ENCODE assay signal across 10 mouse cellular contexts in genomic region chr7:99295104-99295503, GRCm38 (mm10). TPM values are rescaled to one million over a fixed set of nuclear protein-coding genes. Genes with fewer than 3 reads are reported as not detected.
DNase-seq lines count a peak whose midpoint lies in the region; ATAC-seq and TF ChIP-seq lines count a peak whose summit lies in the region.
"Had no signal": no experiment of that assay in that cellular context is flagged by ENCODE, and none has a peak within 500 bp of the region (broad histone marks: within the 10 kb centered on the region; RNA-seq: fewer than 3 reads in every experiment).

No protein-coding gene starts in this region.

- no peak overlapping the region for H3K4me2 ChIP-seq in lung, embryonic 14.5 days
- H3K4me2 ChIP-seq: lung, embryonic 15.5 days had no signal

- H3K27ac ChIP-seq in lung, embryonic 14.5 days (ENCODE audit: low read depth): no peak overlapping the region
- H3K27ac ChIP-seq: lung, embryonic 15.5 days had no signal

- no peak overlapping the region for H3K4me3 ChIP-seq in lung, embryonic 14.5 days (ENCODE audit: low read depth, low read length)
- H3K4me3 ChIP-seq: lung, embryonic 15.5 days had no signal

- no peaks in the 10 kb centered on the region for H3K27me3 ChIP-seq in lung, embryonic 14.5 days (ENCODE audit: insufficient read depth, low read length)
- H3K27me3 ChIP-seq: lung, embryonic 15.5 days; Patski had no signal

- no peaks in the 10 kb centered on the region for H3K9me3 ChIP-seq in lung, embryonic 14.5 days (ENCODE audit: low read depth, low read length)
- H3K9me3 ChIP-seq: lung, embryonic 15.5 days had no signal

- H3K4me1 ChIP-seq in lung, embryonic 14.5 days (ENCODE audit: insufficient read depth): no peaks in the 10 kb centered on the region

- H3K9ac ChIP-seq in lung, embryonic 14.5 days: no peak overlapping the region
- H3K9ac ChIP-seq: lung, embryonic 15.5 days had no signal

- 62% methylated on average over 8 of the region's 8 CpGs for WGBS in lung, embryonic 14.5 days

- H3K36me3 ChIP-seq in lung, embryonic 14.5 days (ENCODE audit: insufficient read depth): no peaks in the 10 kb centered on the region
- H3K36me3 ChIP-seq: lung, embryonic 15.5 days had no signal

- no peak for ATAC-seq in lung, embryonic 14.5 days (ENCODE audit: insufficient read depth)
- ATAC-seq: inflammation-experienced regulatory T-cells, adult 6 months; Patski had no signal

- TF ChIP-seq CTCF in lung, embryonic 14.5 days (IDR thresholded peaks at IDR 0.05; ENCODE audit: low read depth): no peak

- peak; percentile 22 for DNase-seq in lung, embryonic 14.5 days
- no peak for DNase-seq in lung, adult 18-20 months
- peak; percentile 69 for DNase-seq in NIH3T3 (ENCODE audit: low read depth)
- peak; percentile 27 for DNase-seq in forelimb bud, embryonic 11.5 days (ENCODE audit: low read depth, low spot score)
- peak; percentile 49 for DNase-seq in mesoderm, embryonic 11.5 days (ENCODE audit: low read depth, low spot score)
- no peak for DNase-seq in embryo, embryonic 10.5 days (ENCODE audit: low spot score)
- DNase-seq in cerebellum, adult 18-20 months: no peak

RNA-seq across cellular contexts. Expression of gene Map6, which starts 27.9 kb away (rescaled TPM):
- polyA plus RNA-seq in lung, embryonic 14.5 days (2014; fragmentation: Nextera tagmentation; extraction: Ambion mirVana): 1.2 and 2.0 TPM in 2 replicates

RNA-seq across cellular contexts. Expression of gene Mogat2, which starts 56.7 kb away (rescaled TPM):
- polyA plus RNA-seq in lung, embryonic 14.5 days (2014; fragmentation: Nextera tagmentation; extraction: Ambion mirVana): 1.4 and 1.6 TPM in 2 replicates
- polyA plus RNA-seq: inflammation-experienced regulatory T-cells, adult 6 months; Patski had no signal

RNA-seq across cellular contexts. Expression of gene Serpinh1, which starts 57.9 kb away (rescaled TPM):
- polyA plus RNA-seq in lung, embryonic 14.5 days (2014; fragmentation: Nextera tagmentation; extraction: Ambion mirVana): 663 and 691 TPM in 2 replicates
- polyA plus RNA-seq: inflammation-experienced regulatory T-cells, adult 6 months had no signal

Comparison
In these comparisons a context has a peak if more than half of its experiments do, and no peak if none do; other contexts are left out.
1. DNase-seq: peak in lung, embryonic 14.5 days (single experiment), NIH3T3 (single experiment), forelimb bud, embryonic 11.5 days (single experiment) and mesoderm, embryonic 11.5 days (single experiment); none in lung, adult 18-20 months (0 of 2), embryo, embryonic 10.5 days (single experiment) and cerebellum, adult 18-20 months (0 of 2).